Mouse (Mus musculus): ENCODE results near the gene Dll3.

The Dll3 gene

GRCm38 (mm10) chr7:28309737-28310136 lies 7.7 kb upstream of the Dll3 start:
- no peak for DNase-seq (ENCODE audit: low spot score)

DNA sequence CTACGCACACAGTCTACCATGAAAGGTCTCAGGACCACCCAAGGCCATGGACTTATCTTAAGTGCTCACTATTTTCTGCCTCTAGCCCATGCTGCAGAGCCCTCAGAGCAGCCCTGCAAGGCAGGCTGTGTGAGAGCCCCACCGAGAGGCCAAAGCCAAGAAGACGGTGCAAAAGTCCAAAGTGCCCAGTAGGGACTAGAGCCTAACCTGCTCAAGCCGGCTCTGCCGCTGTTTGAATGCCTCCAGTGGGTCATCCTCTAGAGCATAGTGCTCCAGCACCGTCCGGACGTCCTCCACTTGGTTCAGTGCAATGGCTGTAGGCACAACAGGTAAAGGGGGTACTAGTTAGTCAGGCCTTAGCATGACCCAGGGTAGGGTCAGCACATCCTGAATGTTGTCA lies 4.2 kb upstream of the Dll3 start:
- DNase-seq (ENCODE audit: low spot score): no peak

DNA sequence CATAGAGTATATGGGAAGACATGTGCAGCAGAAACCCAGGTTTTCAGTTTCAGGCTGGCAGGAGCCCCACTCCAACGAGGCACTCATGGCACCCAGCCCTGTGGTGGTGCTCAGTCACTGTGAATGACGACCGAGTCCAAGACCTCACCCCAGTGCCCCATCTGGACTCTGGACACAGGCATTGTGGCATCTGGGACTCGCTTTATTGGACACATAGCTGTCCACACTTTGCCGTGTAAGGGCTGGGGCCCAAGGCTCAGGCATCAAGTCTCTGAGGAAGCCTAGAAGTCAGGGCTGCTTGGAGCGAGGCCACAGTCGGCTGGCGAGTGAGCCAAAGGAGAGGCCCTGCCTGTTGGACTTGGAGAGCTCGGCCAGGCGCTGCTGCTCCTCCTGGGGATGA lies 3.6 kb upstream of the Dll3 start:
- no peak for DNase-seq (ENCODE audit: low spot score)

DNA sequence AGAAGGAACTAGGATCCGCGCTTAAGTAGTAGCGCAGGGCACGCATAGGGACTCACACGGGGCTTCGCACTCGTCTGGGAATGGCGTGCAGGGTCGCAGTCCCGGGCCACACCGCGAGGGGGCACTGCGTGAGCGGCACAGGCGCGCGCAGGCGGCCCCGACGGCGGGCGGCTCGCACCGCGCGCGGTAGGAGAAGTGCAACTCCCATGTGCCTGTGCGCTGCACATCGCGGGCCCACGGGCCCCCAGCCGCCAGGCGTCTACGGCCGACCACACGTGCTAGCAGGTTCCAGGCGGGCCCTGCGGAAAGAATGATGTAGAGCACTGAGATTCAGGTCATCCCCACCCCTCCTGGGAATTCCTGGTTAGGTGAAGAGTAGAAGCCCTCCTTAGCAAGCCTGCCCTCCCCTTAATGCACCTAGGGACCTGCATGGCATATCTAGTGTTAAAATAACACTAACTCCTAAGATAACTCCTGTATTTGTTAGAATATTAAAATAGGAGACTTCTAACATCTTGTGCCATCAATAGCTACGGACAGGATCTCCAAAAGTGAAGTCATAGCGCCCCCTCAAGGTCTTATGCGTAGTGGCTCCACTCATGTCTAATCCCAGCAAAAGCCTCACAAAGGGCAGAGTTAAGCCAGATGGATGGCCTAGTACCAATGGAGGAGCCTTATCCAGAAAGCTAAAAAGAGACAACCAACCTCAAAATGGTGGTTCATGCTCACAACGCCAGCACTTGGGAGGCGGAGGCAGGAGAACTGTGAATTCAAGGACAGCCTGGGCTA lies 3.0 kb downstream of the Dll3 start:
- no peak for DNase-seq (ENCODE audit: low spot score)

DNA sequence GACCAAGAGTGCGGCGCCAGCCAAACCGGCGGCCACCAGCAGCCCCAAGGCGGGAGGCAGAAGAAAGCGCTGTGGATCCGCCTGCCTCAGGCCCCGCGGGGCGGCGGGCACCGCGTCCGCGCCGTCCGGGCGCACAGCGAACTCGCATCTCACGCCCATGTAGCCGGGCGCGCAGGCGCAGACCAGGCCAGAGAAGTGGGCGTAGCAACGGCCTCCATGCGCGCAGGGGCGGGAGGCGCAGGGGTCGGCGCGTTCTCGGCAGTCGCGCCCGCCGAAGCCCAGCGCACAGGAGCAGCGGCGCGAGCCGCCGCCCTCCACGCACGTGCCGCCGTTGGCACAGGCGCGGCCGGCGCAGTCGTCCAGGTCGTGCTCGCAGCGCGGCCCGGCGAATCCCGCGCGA lies 7.6 kb downstream of the Dll3 start:
- DNase-seq (ENCODE audit: low spot score): peak; percentile 17

DNA sequence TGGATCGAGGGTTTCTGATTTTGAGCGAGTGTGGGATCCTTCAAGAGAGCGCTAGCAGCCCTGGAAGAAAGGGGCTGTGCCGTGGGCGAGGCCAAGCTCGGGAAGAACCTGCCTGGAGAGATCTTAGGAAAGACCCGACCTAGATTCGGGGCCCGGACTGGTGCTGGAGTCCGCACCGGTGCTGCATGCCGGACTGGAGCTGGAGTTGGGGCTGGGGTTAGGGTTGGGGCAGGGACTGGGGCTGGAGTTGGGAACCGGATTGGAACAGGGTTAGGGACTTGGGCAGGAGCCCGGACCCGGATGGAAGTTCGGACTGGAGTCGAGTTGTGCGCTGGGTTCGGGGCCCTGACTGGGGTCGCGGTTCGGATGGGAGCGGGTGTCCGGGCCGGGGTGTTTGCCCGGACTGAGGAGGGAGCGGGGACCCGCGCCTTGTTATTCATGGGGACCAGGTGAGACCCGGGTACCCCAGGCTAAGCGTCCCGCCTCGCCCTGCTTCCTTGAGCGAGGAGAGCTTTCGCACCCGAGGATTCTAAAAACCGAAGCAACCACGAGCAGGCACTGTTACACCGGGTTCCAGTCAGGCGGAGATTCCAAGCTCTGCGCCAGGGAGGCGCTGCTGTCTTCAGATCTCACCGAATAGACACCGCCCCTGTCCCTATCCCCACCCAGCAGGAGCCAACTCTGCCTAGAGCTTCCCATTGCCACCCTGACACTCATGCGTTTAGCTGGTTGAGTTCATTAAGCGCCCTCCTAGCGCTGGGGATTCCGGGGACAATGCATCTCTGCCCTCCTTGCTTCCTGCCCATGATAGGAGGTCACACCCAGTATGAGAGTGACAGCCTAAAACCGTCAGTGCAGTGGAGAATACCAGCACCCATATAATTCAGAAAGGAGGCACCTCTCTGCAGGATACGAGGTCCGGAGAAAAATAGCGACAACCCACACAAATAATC lies 11.1 kb downstream of the Dll3 start, which contains the start of gene Selenov:
Selenov (minus strand) TSS at position 549 of the 953 bp plus-strand sequence.
- DNase-seq (ENCODE audit: low spot score): no peak

GRCm38 (mm10) chr7:28290165-28290564 lies 11.9 kb downstream of the Dll3 start:
- DNase-seq (ENCODE audit: low spot score): no peak

GRCm38 (mm10) chr7:28280630-28281029 lies 21.4 kb downstream of the Dll3 start:
- DNase-seq (ENCODE audit: low spot score): no peak

- DNase-seq (ENCODE audit: low spot score): no peak
Measured at GRCm38 (mm10) chr7:28278279-28278652, 23.8 kb downstream of the Dll3 start.

DNA sequence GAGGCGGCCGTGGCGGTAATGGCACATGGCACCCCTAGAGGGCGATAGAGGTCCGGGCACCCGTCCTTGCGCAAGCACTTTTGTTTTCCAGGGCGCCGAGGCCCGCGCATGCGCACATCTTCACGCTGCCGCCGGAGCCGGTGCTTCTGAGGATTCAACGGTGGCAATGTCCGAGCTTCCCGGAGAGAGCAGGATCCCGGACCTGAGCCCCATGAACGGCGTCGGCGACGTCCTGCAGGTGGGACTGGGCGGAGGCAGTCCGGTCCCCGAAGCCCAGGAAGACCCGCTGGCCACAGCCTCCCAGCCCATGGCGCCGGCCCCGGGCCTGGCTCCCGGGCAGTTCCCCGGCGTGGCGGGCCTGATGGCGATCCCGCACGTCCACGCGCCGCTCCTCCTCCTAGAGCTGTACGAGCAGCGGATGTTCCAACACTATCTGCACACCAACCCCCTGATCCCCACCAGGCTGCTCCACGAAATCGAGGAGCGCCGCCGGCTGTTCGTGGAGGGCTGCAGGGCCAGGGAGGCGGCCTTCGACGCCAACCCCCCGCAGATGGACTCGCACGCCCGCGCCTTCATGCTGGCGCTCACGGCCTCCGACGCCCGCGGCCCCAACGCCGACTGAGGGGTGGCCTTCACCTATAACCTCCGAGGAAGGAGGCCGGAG lies 24.3 kb downstream of the Dll3 start, which contains the start of gene Eid2b:
Eid2b (plus strand) TSS at position 125 of the 664 bp plus-strand sequence.
- peak; percentile 94 for DNase-seq (ENCODE audit: low spot score)

GRCm38 (mm10) chr7:28277237-28277614 lies 24.8 kb downstream of the Dll3 start:
- DNase-seq (ENCODE audit: low spot score): no peak

DNA sequence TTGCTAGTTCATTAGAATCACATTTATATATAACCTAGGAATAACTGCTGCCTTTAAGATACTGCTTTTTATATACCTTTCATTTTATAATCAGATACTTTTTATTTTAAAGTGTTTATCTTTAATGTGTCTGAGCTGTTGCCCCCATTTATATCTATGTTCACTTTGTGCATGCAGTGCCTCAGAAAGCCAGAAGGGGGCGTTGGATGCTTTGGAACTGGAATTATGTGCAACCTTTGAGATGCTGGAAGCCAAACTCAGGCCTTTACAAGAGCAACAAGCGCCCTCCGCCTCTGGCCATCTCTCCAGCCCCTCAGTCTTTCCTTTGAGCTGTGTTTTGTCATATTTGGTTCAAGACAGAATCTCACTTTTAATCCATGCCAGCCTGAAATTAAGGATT lies 30.3 kb downstream of the Dll3 start:
- no peak for DNase-seq (ENCODE audit: low spot score)

- DNase-seq (ENCODE audit: low spot score): no peak
Measured at GRCm38 (mm10) chr7:28269355-28269754, 32.7 kb downstream of the Dll3 start.

DNA sequence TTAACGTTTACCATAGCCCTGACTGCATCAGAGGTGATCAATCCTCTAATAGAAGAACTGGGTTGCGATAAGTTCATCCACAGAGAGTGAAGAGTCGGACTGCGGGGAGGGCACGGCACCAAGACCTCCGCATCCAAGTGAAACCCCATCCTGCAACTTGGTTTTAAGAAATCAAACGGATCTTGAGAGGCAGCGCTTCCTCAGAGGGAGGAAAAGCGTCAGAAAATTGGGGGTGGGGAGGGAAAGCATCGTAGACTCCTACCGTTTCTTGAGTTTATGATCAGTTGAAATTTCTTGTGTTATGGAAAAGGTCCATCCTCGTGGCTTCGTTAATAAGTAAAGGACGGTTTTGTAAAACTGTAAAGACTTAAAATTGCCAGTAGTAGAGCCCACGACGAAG lies 33.5 kb downstream of the Dll3 start:
- DNase-seq (ENCODE audit: low spot score): no peak

- peak; percentile 32 for DNase-seq (ENCODE audit: low spot score)
Measured at GRCm38 (mm10) chr7:28268042-28268531, 34.0 kb downstream of the Dll3 start.

- peak; percentile 68 for DNase-seq (ENCODE audit: low spot score)
Measured at GRCm38 (mm10) chr7:28267129-28268041, 34.7 kb downstream of the Dll3 start, which contains the start of gene Eid2. Gene Eid2, plus strand, starts transcription at chr7:28267881.

- DNase-seq (ENCODE audit: low spot score): no peak
Measured at GRCm38 (mm10) chr7:28265391-28265790, 36.6 kb downstream of the Dll3 start.

- peak; percentile 27 for DNase-seq (ENCODE audit: low spot score)
Measured at GRCm38 (mm10) chr7:28263786-28264185, 38.3 kb downstream of the Dll3 start.

- DNase-seq (ENCODE audit: low spot score): no peak
Measured at GRCm38 (mm10) chr7:28262861-28263260, 39.2 kb downstream of the Dll3 start.

GRCm38 (mm10) chr7:28255476-28255875 lies 46.6 kb downstream of the Dll3 start:
- DNase-seq (ENCODE audit: low spot score): no peak

DNA sequence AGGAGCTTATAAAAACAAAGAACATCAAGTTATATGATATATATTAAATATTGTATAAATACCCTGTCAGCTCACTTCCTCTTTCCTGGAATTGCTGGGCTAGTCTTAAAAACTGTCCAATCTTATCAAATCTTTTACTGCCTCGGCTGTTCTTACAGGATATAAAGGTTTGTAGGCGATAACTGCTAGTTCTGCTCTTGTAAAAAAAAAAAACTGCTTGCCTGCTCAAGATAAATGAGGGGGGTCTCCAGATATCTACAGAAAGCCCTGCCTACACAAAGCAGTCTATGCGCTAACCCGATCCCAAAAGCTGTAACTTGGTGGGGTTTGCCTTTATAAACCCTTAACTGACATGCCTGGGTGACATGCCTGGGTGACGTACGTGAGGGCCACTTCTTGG lies 47.4 kb downstream of the Dll3 start:
- DNase-seq (ENCODE audit: low spot score): no peak

All from T-cell, adult 2 months (primary cell).